Mouse (Mus musculus): Measurements from ENCODE around the gene Srp72.

DNA sequence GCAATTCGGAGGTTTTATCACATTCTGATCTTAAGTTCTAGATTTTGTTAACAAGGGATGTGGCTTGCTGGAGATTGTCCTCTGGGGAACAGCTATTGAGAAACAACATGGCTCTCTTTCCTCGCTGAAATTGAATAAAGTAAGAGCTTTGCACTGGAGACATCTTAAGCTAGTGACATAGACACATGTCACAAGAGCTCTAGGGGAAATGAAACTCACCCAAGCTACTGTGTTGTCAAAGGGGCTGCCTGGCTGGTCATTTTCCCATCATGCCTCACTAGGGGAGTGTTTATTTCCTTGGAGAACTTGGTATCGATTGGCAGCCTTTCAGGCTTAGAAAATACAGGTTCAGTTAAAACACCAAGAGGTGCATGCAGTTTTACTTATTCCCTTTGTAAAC lies 38.7 kb downstream of the Srp72 start:
- TF ChIP-seq USF1 (IDR thresholded peaks at IDR 0.05; ENCODE audit: low read depth) (no peak), CTCF (IDR thresholded peaks at IDR 0.05; ENCODE audit: control insufficient read depth, insufficient read depth, insufficient read length) (no peak), MYOD1 (IDR thresholded peaks at IDR 0.05; ENCODE audit: control insufficient read depth, insufficient read length, low read depth) (no peak), CEBPB (IDR thresholded peaks at IDR 0.05; ENCODE audit: low read depth) (no peak), MAX (IDR thresholded peaks at IDR 0.05) (no peak), FOSL1 (IDR thresholded peaks at IDR 0.05; ENCODE audit: insufficient read depth, low read length, poor library complexity, severe bottlenecking) (no peak)

Data from C2C12 (cell line).